Mouse (Mus musculus) CH12.LX (cell line): ENCODE data around the gene Tssk4.

Experiments
- CTCF ChIP-seq, 2 experiments: IDR thresholded peaks in 1 of 2; conservative IDR thresholded peaks in 1 of 2; 2 replicates each; pipeline ENCODE4 v1.5.1; 2011 to 2012; ENCODE audit warnings: low read depth in 2 of 2, low read length in 2 of 2, improper control_type of control experiment in 1 of 2, inconsistent platforms in 1 of 2, mild to moderate bottlenecking in 1 of 2, moderate library complexity in 1 of 2
- E2F4 ChIP-seq: IDR thresholded peaks from 2 replicates; pipeline ENCODE4 v1.6.1; 2011; ENCODE audit warnings: low read depth, low read length, improper control_type of control experiment; ENCODE audit not compliant: insufficient replicate concordance
- ELF1 ChIP-seq: IDR thresholded peaks from 2 replicates; pipeline ENCODE4 v1.6.1; 2014; ENCODE audit warnings: low read depth, mild to moderate bottlenecking, inconsistent platforms, low read length, improper control_type of control experiment
- GABPA ChIP-seq: IDR thresholded peaks from 2 replicates; pipeline ENCODE4 v1.6.1; 2012; ENCODE audit warnings: low read depth, low read length, improper control_type of control experiment, inconsistent platforms; ENCODE audit not compliant: insufficient replicate concordance
- HCFC1 ChIP-seq: IDR thresholded peaks from 2 replicates; pipeline ENCODE4 v1.6.1; 2012; ENCODE audit warnings: low read depth, mild to moderate bottlenecking, inconsistent platforms, low read length, improper control_type of control experiment
- JUN ChIP-seq: IDR thresholded peaks from 2 replicates; pipeline ENCODE4 v1.6.1; 2011; ENCODE audit warnings: low read depth, mild to moderate bottlenecking, low read length, improper control_type of control experiment, moderate library complexity; ENCODE audit not compliant: insufficient read depth
- KAT2A ChIP-seq: IDR thresholded peaks from 2 replicates; pipeline ENCODE4 v1.6.1; 2012; ENCODE audit warnings: low read length, improper control_type of control experiment, inconsistent platforms; ENCODE audit not compliant: insufficient replicate concordance
- MEF2A ChIP-seq: IDR thresholded peaks from 2 replicates; pipeline ENCODE4 v1.6.1; 2014; ENCODE audit warnings: low read depth, mild to moderate bottlenecking, inconsistent platforms, low read length, improper control_type of control experiment, borderline replicate concordance
- POLR2A ChIP-seq: IDR thresholded peaks from 2 replicates; pipeline ENCODE4 v1.6.1; 2011; ENCODE audit warnings: low read depth, mild to moderate bottlenecking, improper control_type of control experiment, low read length
- TCF12 ChIP-seq: IDR thresholded peaks from 2 replicates; pipeline ENCODE4 v1.6.1; 2014; ENCODE audit warnings: low read depth, mild to moderate bottlenecking, inconsistent platforms, low read length, improper control_type of control experiment

DNA sequence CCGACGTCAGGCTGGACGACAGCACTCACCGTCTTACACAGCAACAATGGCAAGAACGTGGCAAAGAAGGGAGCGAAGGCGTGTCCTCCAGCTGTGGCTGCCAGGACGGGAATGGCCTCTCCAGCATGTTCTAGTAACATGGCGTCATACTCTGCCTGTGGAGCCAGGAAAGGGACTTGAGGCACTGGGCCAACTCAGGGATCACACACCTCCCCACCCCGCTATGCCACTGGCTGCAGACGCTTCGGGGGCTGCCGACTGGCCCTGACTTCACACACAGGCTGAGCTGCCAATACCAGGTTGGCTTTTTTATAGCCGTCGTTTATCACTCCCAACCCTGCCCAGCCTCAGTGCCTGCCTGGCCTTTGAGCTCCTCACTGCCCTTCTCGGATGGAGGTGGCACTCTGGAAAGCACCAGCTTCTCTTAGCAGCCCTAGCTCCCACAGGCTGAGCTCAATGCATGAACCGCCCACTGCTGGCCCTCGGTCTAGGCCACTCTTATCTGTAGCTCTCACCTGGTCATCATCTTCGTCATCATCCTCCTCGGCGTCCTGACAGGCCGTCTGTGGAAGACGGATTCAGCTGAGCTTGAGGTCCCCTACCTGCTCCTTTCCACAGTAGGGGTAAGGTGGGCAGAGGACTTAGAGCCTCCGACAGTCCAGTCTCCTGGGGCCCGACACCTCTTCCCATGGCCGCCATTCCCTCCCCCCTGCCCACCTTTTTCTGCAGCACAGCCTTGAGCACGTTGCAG, 21.7 kb upstream of the Tssk4 start:
- no peak for TF ChIP-seq POLR2A
- no peak for TF ChIP-seq ELF1
- no peak for TF ChIP-seq CTCF (conservative IDR thresholded peaks at IDR 0.05 in 1 of 2, IDR thresholded peaks at IDR 0.05 in 1 of 2; ENCODE audit: low read depth in 2 of 2, low read length in 2 of 2)
- no peak for TF ChIP-seq MEF2A
- no peak for TF ChIP-seq HCFC1
- TF ChIP-seq E2F4: no peak
- no peak for TF ChIP-seq KAT2A
- TF ChIP-seq GABPA: no peak
- no peak for TF ChIP-seq TCF12
- no peak for TF ChIP-seq JUN
